Mouse (Mus musculus) lung, postnatal 10 days (tissue): ENCODE measurements around the gene Nid1.

ENCODE experiments used
- DNase-seq: peaks from one replicate; pipeline ENCODE4 v3.0.0; 2021

The Nid1 gene

GRCm38 (mm10) chr13:13548431-13549190 is 111.3 kb downstream of the Nid1 start:
- DNase-seq = no peak

GRCm38 (mm10) chr13:13549687-13550660 is 112.6 kb downstream of the Nid1 start:
- peak; percentile 39 for DNase-seq

GRCm38 (mm10) chr13:13552020-13552419 is 114.7 kb downstream of the Nid1 start:
- no peak for DNase-seq

- DNase-seq = no peak
Measured at GRCm38 (mm10) chr13:13553660-13554059, 116.3 kb downstream of the Nid1 start.

- DNase-seq = no peak
Measured at GRCm38 (mm10) chr13:13555196-13555595, 117.8 kb downstream of the Nid1 start.

GRCm38 (mm10) chr13:13557001-13557743 is 119.8 kb downstream of the Nid1 start:
- DNase-seq = no peak

GRCm38 (mm10) chr13:13558251-13558650 is 120.9 kb downstream of the Nid1 start:
- DNase-seq = no peak

- DNase-seq = peak; percentile 29
Measured at GRCm38 (mm10) chr13:13558900-13559299, 121.5 kb downstream of the Nid1 start.
